19 mouse cellular contexts compared by ENCODE assay signal in genomic region chr9:107927749-107928148, GRCm38 (mm10). TPM values are rescaled to one million over a fixed set of nuclear protein-coding genes. Genes with fewer than 3 reads are reported as not detected.
DNase-seq lines count a peak whose midpoint lies in the region; ATAC-seq and TF ChIP-seq lines count a peak whose summit lies in the region.
"Had no signal": no experiment of that assay in that cellular context is flagged by ENCODE, and none has a peak within 500 bp of the region (broad histone marks: within the 10 kb centered on the region; RNA-seq: fewer than 3 reads in every experiment).

No protein-coding gene starts in this region.

- intact Hi-C loops in heart, postnatal 10 days (cut with DNase I), result no loop called here

- H3K36me3 ChIP-seq in heart, embryonic 10.5 days, result no peaks in the 10 kb centered on the region
- H3K36me3 ChIP-seq in midbrain, postnatal 0 days (ENCODE audit: insufficient read depth, low read length), result no peaks in the 10 kb centered on the region
- no peaks in the 10 kb centered on the region for H3K36me3 ChIP-seq in midbrain, embryonic 10.5 days
- H3K36me3 ChIP-seq: hindbrain, embryonic 13.5 days; limb, embryonic 12.5 days; liver, embryonic 15.5 days; neural tube, embryonic 12.5 days had no signal

- peak overlapping the region; percentile 12; the same call in 1 of the 2 replicates for H3K27ac ChIP-seq in heart, embryonic 10.5 days
- no peak overlapping the region for H3K27ac ChIP-seq in midbrain, postnatal 0 days (ENCODE audit: low read depth, low read length)
- no peak overlapping the region; the same call in 1 of the 2 replicates for H3K27ac ChIP-seq in midbrain, embryonic 10.5 days (replicated peaks)
- H3K27ac ChIP-seq: hindbrain, embryonic 13.5 days; limb, embryonic 12.5 days; liver, embryonic 15.5 days; neural tube, embryonic 12.5 days had no signal

- no peak for ATAC-seq in midbrain, postnatal 0 days (ENCODE audit: low FRiP score)
- ATAC-seq: midbrain, embryonic 16.5 days had no signal

- H3K9ac ChIP-seq in midbrain, postnatal 0 days (replicated peaks; ENCODE audit: low read length, poor library complexity, severe bottlenecking), result no peak overlapping the region
- H3K9ac ChIP-seq: hindbrain, embryonic 13.5 days; limb, embryonic 12.5 days; liver, embryonic 15.5 days; neural tube, embryonic 12.5 days had no signal

- TF ChIP-seq CTCF in midbrain, postnatal 0 days (IDR thresholded peaks at IDR 0.05), result no peak

- peaks cover 6% of the 10 kb centered on the region; the same call in 1 of the 2 replicates for H3K27me3 ChIP-seq in heart, embryonic 10.5 days (ENCODE audit: insufficient read depth, poor library complexity, severe bottlenecking)
- H3K27me3 ChIP-seq in midbrain, postnatal 0 days (ENCODE audit: insufficient read depth, low read length), result no peaks in the 10 kb centered on the region
- no peaks in the 10 kb centered on the region for H3K27me3 ChIP-seq in midbrain, embryonic 10.5 days (ENCODE audit: low read depth, poor library complexity, severe bottlenecking)
- H3K27me3 ChIP-seq: hindbrain, embryonic 13.5 days; neural tube, embryonic 12.5 days had no signal

- WGBS in heart, embryonic 10.5 days, result 65% methylated on average over 5 of the region's 5 CpGs
- 78% methylated on average over 5 of the region's 5 CpGs for WGBS in midbrain, postnatal 0 days
- 89% methylated on average over 5 of the region's 5 CpGs for WGBS in midbrain, embryonic 10.5 days

- H3K4me2 ChIP-seq in midbrain, postnatal 0 days (ENCODE audit: low read depth, low read length, poor library complexity, severe bottlenecking), result no peak overlapping the region
- H3K4me2 ChIP-seq: hindbrain, embryonic 13.5 days; limb, embryonic 12.5 days; liver, embryonic 15.5 days; neural tube, embryonic 12.5 days had no signal

- peaks cover 47% of the 10 kb centered on the region for H3K4me1 ChIP-seq in heart, embryonic 10.5 days
- 0 out of 2 replicates have a peak, but pooled peaks cover 14% of the 10 kb centered on the region for H3K4me1 ChIP-seq in midbrain, postnatal 0 days (ENCODE audit: insufficient read depth, low read length)
- peaks cover 54% of the 10 kb centered on the region for H3K4me1 ChIP-seq in midbrain, embryonic 10.5 days
- H3K4me1 ChIP-seq: liver, embryonic 15.5 days had no signal

- DNase-seq in heart, embryonic 10.5 days (ENCODE audit: low spot score), result no peak
- no peak for DNase-seq in heart, postnatal 10 days
- DNase-seq in layer of hippocampus, adult 9-11 months, result peak; percentile 60
- DNase-seq in layer of hippocampus, adult 11-12 months (ENCODE audit: low spot score), result no peak
- DNase-seq in midbrain, postnatal 0 days (ENCODE audit: low spot score), result peak; percentile 42
- DNase-seq in midbrain, embryonic 10.5 days (ENCODE audit: low spot score), result no peak
- peak; percentile 37 for DNase-seq in testis, postnatal 14 days (ENCODE audit: low spot score)
- DNase-seq: kidney, adult 18-20 months had no signal

- H3K9me3 ChIP-seq in heart, embryonic 10.5 days, result no peaks in the 10 kb centered on the region
- no peaks in the 10 kb centered on the region for H3K9me3 ChIP-seq in midbrain, postnatal 0 days (ENCODE audit: low read length)
- H3K9me3 ChIP-seq in midbrain, embryonic 10.5 days (replicated peaks), result no peaks in the 10 kb centered on the region
- H3K9me3 ChIP-seq: hindbrain, embryonic 13.5 days; limb, embryonic 12.5 days; liver, embryonic 15.5 days; neural tube, embryonic 12.5 days had no signal

- H3K4me3 ChIP-seq in heart, embryonic 10.5 days, result no peak overlapping the region
- no peak overlapping the region for H3K4me3 ChIP-seq in midbrain, postnatal 0 days (ENCODE audit: low read depth, low read length)
- H3K4me3 ChIP-seq in midbrain, embryonic 10.5 days, result no peak overlapping the region
- H3K4me3 ChIP-seq: hindbrain, embryonic 13.5 days; limb, embryonic 12.5 days; liver, embryonic 15.5 days; neural tube, embryonic 12.5 days had no signal

RNA-seq across cellular contexts. Expression of gene Actl11, which starts 0.5 kb away (rescaled TPM):
- polyA plus RNA-seq in heart, embryonic 10.5 days (2016; fragmentation: Nextera tagmentation; extraction: Ambion mirVana), result not detected in 2 replicates
- total RNA-seq in heart, postnatal 10 days (2021), result not detected
- total RNA-seq in midbrain, postnatal 0 days (2014; rRNA removed), result 0.05 TPM in 1 of 2 replicates, not detected in the other
- not detected in 2 replicates for polyA plus RNA-seq in midbrain, postnatal 0 days (2015; fragmentation: Nextera tagmentation; extraction: Ambion mirVana)
- not detected in 2 replicates for polyA plus RNA-seq in midbrain, embryonic 10.5 days (2016; fragmentation: Nextera tagmentation; extraction: Ambion mirVana)
- total RNA-seq: adrenal gland, postnatal 4 days; megakaryocyte, adult 5-6 weeks had no signal
- polyA plus RNA-seq: C2C12; heart, embryonic 14.5 days; hindbrain, embryonic 13.5 days; large intestine, adult 2 months; limb, embryonic 12.5 days; liver, embryonic 15.5 days; midbrain, embryonic 16.5 days; neural tube, embryonic 12.5 days; stomach, embryonic 14.5 days had no signal

RNA-seq across cellular contexts. Expression of gene Camkv, which starts 7.7 kb away (rescaled TPM):
- polyA plus RNA-seq in heart, embryonic 10.5 days (2016; fragmentation: Nextera tagmentation; extraction: Ambion mirVana), result 0.79 and 2.3 TPM in 2 replicates
- under 1 TPM; 0.14 to 0.37 TPM for total RNA-seq in heart, postnatal 10 days (2021)
- total RNA-seq in midbrain, postnatal 0 days (2014; rRNA removed), result 133 and 153 TPM in 2 replicates
- 136 and 149 TPM in 2 replicates for polyA plus RNA-seq in midbrain, postnatal 0 days (2015; fragmentation: Nextera tagmentation; extraction: Ambion mirVana)
- 20.9 and 23.0 TPM in 2 replicates for polyA plus RNA-seq in midbrain, embryonic 10.5 days (2016; fragmentation: Nextera tagmentation; extraction: Ambion mirVana)

RNA-seq across cellular contexts. Expression of gene Mst1r, which starts 21.1 kb away (rescaled TPM):
- 3.8 and 4.1 TPM in 2 replicates for polyA plus RNA-seq in heart, embryonic 10.5 days (2016; fragmentation: Nextera tagmentation; extraction: Ambion mirVana)
- 1 to 10 TPM; 2.5 to 3.7 TPM for total RNA-seq in heart, postnatal 10 days (2021)
- total RNA-seq in midbrain, postnatal 0 days (2014; rRNA removed), result 1.2 and 1.8 TPM in 2 replicates
- 1.1 and 1.2 TPM in 2 replicates for polyA plus RNA-seq in midbrain, postnatal 0 days (2015; fragmentation: Nextera tagmentation; extraction: Ambion mirVana)
- polyA plus RNA-seq in midbrain, embryonic 10.5 days (2016; fragmentation: Nextera tagmentation; extraction: Ambion mirVana), result 0.78 and 0.79 TPM in 2 replicates

RNA-seq across cellular contexts. Expression of gene Traip, which starts 22.2 kb away (rescaled TPM):
- 18.7 and 30.8 TPM in 2 replicates for polyA plus RNA-seq in heart, embryonic 10.5 days (2016; fragmentation: Nextera tagmentation; extraction: Ambion mirVana)
- 1 to 10 TPM; 3.3 to 4.0 TPM for total RNA-seq in heart, postnatal 10 days (2021)
- total RNA-seq in midbrain, postnatal 0 days (2014; rRNA removed), result 9.0 and 11.4 TPM in 2 replicates
- 11.6 and 12.0 TPM in 2 replicates for polyA plus RNA-seq in midbrain, postnatal 0 days (2015; fragmentation: Nextera tagmentation; extraction: Ambion mirVana)
- polyA plus RNA-seq in midbrain, embryonic 10.5 days (2016; fragmentation: Nextera tagmentation; extraction: Ambion mirVana), result 35.8 and 41.7 TPM in 2 replicates

RNA-seq across cellular contexts. Expression of gene Mon1a, which starts 39.8 kb away (rescaled TPM):
- 10.7 and 10.8 TPM in 2 replicates for polyA plus RNA-seq in heart, embryonic 10.5 days (2016; fragmentation: Nextera tagmentation; extraction: Ambion mirVana)
- total RNA-seq in heart, postnatal 10 days (2021), result 1 to 10 TPM; 7.6 to 9.6 TPM
- 23.9 and 24.9 TPM in 2 replicates for total RNA-seq in midbrain, postnatal 0 days (2014; rRNA removed)
- 16.7 and 18.1 TPM in 2 replicates for polyA plus RNA-seq in midbrain, postnatal 0 days (2015; fragmentation: Nextera tagmentation; extraction: Ambion mirVana)
- 11.6 and 15.3 TPM in 2 replicates for polyA plus RNA-seq in midbrain, embryonic 10.5 days (2016; fragmentation: Nextera tagmentation; extraction: Ambion mirVana)

Comparison
In these comparisons a context has a peak if more than half of its experiments do, and no peak if none do; other contexts are left out.
1. DNase-seq: peak in layer of hippocampus, adult 9-11 months (single experiment), midbrain, postnatal 0 days (single experiment) and testis, postnatal 14 days (single experiment); none in heart, embryonic 10.5 days (single experiment), heart, postnatal 10 days (0 of 2), layer of hippocampus, adult 11-12 months (single experiment) and midbrain, embryonic 10.5 days (single experiment).